Mouse (Mus musculus) CD4-positive, CD25-positive, alpha-beta regulatory T cell, adult 2 months (primary cell): ENCODE measurements at regions not wholly inside any gene's neighbourhood (a gene's known extent, or its start where the extent isn't known, plus 50 kb on each side); places are given as distances from the start of the nearest gene placed in this dataset.
A peak's percentile ranks its signal among the peaks of the same experiment; 100 is the strongest.

ENCODE experiments used
- DNase-seq: peaks from one replicate; pipeline ENCODE4 v3.0.0-alpha.2; 2012; ENCODE audit warnings: low read depth, low spot score

DNA sequence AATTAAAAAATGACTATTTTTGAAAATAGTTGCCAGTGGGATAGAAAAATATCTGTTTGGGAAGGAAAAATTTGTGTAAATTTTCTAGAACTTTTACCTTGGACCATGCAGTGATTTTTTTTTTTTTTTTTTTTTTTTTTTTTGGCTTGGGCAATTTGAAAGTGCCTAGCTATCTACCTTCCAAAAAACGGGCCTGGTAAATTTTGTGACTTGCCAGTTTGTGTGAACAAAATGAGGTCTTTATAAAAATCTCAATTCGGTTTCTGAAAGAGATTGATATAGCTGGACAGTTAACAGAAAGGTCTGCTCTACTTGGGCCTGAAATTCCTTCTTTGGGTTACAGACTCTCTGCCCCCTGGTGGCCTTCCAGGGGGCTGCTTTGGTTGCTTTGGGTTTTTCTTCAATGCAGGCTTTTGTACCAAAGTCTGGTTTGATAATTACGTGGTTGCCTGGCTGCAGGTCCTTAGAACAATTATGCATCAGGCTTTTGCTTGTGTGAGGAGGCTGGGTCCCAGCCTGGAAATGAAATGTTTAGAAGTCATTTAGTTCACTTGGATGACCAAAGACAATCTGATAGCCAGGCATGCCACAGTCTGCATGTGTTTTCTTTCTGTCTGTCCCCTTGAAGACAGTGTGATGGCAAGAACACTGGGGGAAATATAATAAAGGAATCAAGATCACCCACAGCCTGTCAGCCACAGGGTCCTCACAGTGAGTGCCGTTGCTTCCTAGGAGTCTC is 75.6 kb upstream of the Jazf1 start:
- DNase-seq: peak; percentile 43

DNA sequence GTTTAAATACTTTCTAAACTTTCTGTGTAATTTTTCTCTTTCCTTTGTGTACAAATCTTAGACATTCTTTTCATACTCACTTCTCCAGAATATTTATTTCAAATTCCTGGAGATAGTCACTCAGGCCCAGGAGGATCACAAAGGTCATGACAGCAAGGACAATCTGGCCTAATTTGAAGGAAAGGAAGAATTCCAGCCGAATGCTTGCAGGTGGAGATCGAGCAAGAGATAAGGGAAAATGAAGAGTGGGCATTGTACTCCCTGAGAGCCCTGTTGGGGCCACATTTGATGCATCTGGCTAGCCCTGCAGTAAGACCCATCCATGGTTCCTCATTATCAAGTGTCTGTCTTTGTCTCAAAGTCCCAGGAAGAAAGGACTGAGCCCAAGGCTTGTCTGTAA is 66.0 kb upstream of the Jazf1 start:
- DNase-seq: no peak

- no peak for DNase-seq
Measured at GRCm38 (mm10) chr6:53130717-53131330, 62.4 kb upstream of the Jazf1 start.

DNA sequence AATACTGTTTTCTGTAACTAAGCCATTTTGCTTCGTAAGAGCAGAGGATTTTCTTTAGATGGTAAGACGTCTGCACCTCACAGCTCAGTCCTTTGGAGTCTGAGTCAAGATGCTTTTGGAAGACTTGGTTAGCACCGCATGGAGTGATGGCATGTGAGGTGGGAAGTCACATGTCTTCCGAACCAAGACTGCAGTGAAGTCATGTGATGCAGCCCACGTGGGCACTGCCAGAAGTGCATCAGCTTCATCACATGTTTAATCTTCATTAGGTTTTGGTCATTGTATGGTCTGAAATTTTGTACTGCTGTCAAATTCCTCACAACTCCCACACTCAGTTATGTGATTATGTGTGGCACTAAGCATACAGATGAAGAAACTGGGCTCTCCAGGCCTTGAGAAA is 58.3 kb upstream of the Jazf1 start:
- DNase-seq: no peak

DNA sequence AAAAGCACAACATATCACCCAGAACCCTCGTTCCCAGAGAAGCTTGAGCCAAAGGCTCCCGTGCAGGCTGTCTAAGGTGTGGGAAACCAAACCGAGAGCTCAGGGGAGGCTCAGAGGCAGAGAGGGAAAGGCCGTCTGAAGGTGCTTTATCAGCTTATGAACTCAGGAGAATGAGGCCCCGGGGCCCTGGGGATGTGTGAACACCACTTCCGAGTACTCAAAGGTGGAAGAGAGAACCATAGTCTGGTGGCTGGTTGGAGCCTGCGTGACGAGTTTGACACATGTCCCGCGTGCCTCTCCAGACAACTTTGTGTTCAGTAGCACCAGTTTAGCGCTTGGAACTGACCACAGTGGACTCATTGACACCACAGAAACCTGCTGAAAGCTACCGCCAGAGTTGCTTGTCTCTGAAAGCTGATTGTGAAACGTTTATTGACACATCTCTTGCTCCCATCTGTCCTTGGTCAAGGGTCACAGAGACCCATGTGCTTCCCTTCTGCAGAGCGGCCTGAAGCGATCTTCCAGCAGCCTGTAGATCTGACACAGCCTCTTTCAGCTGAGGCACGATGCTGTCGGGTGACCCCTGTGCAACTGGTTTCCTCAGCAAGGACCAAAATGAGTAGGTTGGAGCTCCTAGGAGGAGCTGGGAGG is 56.5 kb upstream of the Jazf1 start:
- no peak for DNase-seq

GRCm38 (mm10) chr6:53120385-53120784 is 52.0 kb upstream of the Jazf1 start:
- DNase-seq: no peak
